Comparison of ENCODE assay signal across 10 mouse cellular contexts in the genomic region with DNA sequence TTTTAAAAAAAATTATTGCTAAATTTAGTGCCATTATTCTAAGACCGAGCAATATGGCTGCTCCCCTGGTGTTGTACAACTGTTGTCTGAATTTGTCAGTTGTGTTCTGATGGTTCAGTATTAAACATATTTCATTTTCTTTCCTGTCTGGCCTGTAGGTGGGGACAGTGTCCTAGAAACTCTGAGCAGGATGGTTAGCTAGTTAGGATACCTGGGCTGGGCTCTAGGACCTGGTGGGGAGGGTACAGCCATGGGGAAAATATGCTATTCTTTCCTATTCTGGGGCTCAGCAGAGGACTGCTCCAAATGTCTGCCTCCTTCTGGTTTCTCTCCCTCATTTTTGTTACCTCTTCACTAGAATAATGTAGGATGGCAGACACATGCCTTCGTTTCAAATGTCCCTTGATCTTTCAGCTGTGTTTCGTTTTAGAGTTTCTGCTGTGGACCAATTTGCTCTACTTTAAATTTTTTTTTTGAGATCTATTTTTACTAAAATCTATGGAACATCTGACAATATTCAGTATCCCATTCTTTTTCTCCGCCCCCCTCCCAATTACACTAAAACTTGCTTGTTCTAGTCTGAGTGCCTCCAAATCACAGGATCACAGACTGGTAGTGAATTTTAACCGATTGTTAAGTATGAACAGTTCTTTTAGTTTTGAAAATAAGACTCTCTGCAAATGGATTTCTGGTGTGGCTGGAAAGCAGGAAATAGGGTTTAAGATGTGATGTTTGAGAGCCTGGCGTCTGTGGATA.
DNase-seq lines count a peak whose midpoint lies in the region; ATAC-seq lines count a peak whose summit lies in the region.
"Had no signal": no experiment of that assay in that cellular context is flagged by ENCODE, and none has a peak within 500 bp of the region (broad histone marks: within the 10 kb centered on the region; RNA-seq: fewer than 3 reads in every experiment).

No protein-coding gene starts in this region.

- H3K4me1 ChIP-seq in forebrain, embryonic 12.5 days: no peaks in the 10 kb centered on the region
- H3K4me1 ChIP-seq in forebrain, embryonic 10.5 days: no peaks in the 10 kb centered on the region
- H3K4me1 ChIP-seq in forebrain, embryonic 14.5 days (ENCODE audit: control insufficient read depth, insufficient read depth, low read length): no peaks in the 10 kb centered on the region
- H3K4me1 ChIP-seq in heart, embryonic 11.5 days (ENCODE audit: control insufficient read depth, insufficient read depth, low read length): no peaks in the 10 kb centered on the region

- intact Hi-C loops in left cerebral cortex, postnatal 10 days (cut with DNase I): no loop called here

- H3K36me3 ChIP-seq in forebrain, embryonic 12.5 days (replicated peaks): no peaks in the 10 kb centered on the region
- no peaks in the 10 kb centered on the region for H3K36me3 ChIP-seq in forebrain, embryonic 10.5 days (replicated peaks)
- no peaks in the 10 kb centered on the region for H3K36me3 ChIP-seq in forebrain, embryonic 14.5 days (ENCODE audit: control insufficient read depth, insufficient read depth, low read length)
- no peaks in the 10 kb centered on the region for H3K36me3 ChIP-seq in heart, embryonic 11.5 days (ENCODE audit: control insufficient read depth, insufficient read depth, low read length)

- H3K4me3 ChIP-seq in forebrain, embryonic 12.5 days (replicated peaks): no peak overlapping the region
- H3K4me3 ChIP-seq in forebrain, embryonic 10.5 days: no peak overlapping the region
- H3K4me3 ChIP-seq in forebrain, embryonic 14.5 days (ENCODE audit: low read depth, low read length): no peak overlapping the region
- H3K4me3 ChIP-seq in heart, embryonic 11.5 days (ENCODE audit: low read depth, low read length): no peak overlapping the region

- H3K9me3 ChIP-seq in forebrain, embryonic 12.5 days: no peaks in the 10 kb centered on the region
- H3K9me3 ChIP-seq in forebrain, embryonic 10.5 days: no peaks in the 10 kb centered on the region
- no peaks in the 10 kb centered on the region for H3K9me3 ChIP-seq in forebrain, embryonic 14.5 days (replicated peaks; ENCODE audit: control insufficient read depth, low read length)
- no peaks in the 10 kb centered on the region for H3K9me3 ChIP-seq in heart, embryonic 11.5 days (replicated peaks; ENCODE audit: control insufficient read depth, low read length)

- ATAC-seq in forebrain, embryonic 12.5 days (ENCODE audit: low FRiP score): 0 out of 2 replicates have a peak, but pooled peaks have one; percentile 36
- peak; percentile 55; the same call in 1 of the 2 replicates for ATAC-seq in forebrain, embryonic 14.5 days
- no peak for ATAC-seq in heart, embryonic 11.5 days (replicated peaks; ENCODE audit: insufficient number of reproducible peaks, low FRiP score, low TSS enrichment)

- no peaks in the 10 kb centered on the region for H3K27me3 ChIP-seq in forebrain, embryonic 12.5 days
- no peaks in the 10 kb centered on the region for H3K27me3 ChIP-seq in forebrain, embryonic 10.5 days (ENCODE audit: poor library complexity, severe bottlenecking)
- H3K27me3 ChIP-seq in forebrain, embryonic 14.5 days (replicated peaks; ENCODE audit: control insufficient read depth, insufficient read depth, low read length): no peaks in the 10 kb centered on the region
- no peaks in the 10 kb centered on the region for H3K27me3 ChIP-seq in heart, embryonic 11.5 days (ENCODE audit: control insufficient read depth, insufficient read depth, low read length)
- H3K27me3 ChIP-seq: CH12.LX had no signal

- 88% methylated on average over 6 of the region's 6 CpGs for WGBS in forebrain, embryonic 12.5 days
- WGBS in forebrain, embryonic 10.5 days: 90% methylated on average over 6 of the region's 6 CpGs
- WGBS in forebrain, embryonic 14.5 days: 85% methylated on average over 6 of the region's 6 CpGs
- WGBS in heart, embryonic 11.5 days (ENCODE audit: insufficient replicate concordance): 81% methylated on average over 6 of the region's 6 CpGs

- no peak overlapping the region for H3K4me2 ChIP-seq in forebrain, embryonic 12.5 days
- no peak overlapping the region for H3K4me2 ChIP-seq in forebrain, embryonic 14.5 days (ENCODE audit: low read length)
- no peak overlapping the region for H3K4me2 ChIP-seq in heart, embryonic 11.5 days

- no peak overlapping the region for H3K27ac ChIP-seq in forebrain, embryonic 12.5 days
- H3K27ac ChIP-seq in forebrain, embryonic 10.5 days: no peak overlapping the region
- H3K27ac ChIP-seq in forebrain, embryonic 14.5 days (ENCODE audit: low read depth, low read length): no peak overlapping the region
- H3K27ac ChIP-seq in heart, embryonic 11.5 days (ENCODE audit: low read depth, low read length): no peak overlapping the region
- H3K27ac ChIP-seq: macrophage had no signal

- DNase-seq in forebrain, embryonic 10.5 days (ENCODE audit: extremely low spot score, low spot score): no peak
- DNase-seq in left cerebral cortex, adult 11 months (ENCODE audit: low spot score): peak; percentile 1
- DNase-seq in left cerebral cortex, postnatal 10 days (ENCODE audit: extremely low spot score in 1 of 2, low spot score in 2 of 2): no peak
- DNase-seq in forebrain, embryonic 14.5 days (ENCODE audit: low spot score): peak; percentile 55
- DNase-seq in retina, embryonic 14.5 days (ENCODE audit: low spot score): peak; percentile 22
- no peak for DNase-seq in urinary bladder, postnatal 4 days (ENCODE audit: low spot score in 2 of 2)

- H3K9ac ChIP-seq in forebrain, embryonic 12.5 days: no peak overlapping the region
- no peak overlapping the region for H3K9ac ChIP-seq in forebrain, embryonic 14.5 days (ENCODE audit: low read length)
- no peak overlapping the region for H3K9ac ChIP-seq in heart, embryonic 11.5 days (ENCODE audit: low read depth, low read length)

Comparison
In these comparisons a context has a peak if more than half of its experiments do, and no peak if none do; other contexts are left out.
1. DNase-seq: peak in left cerebral cortex, adult 11 months (single experiment), forebrain, embryonic 14.5 days (single experiment) and retina, embryonic 14.5 days (single experiment); none in forebrain, embryonic 10.5 days (single experiment), left cerebral cortex, postnatal 10 days (0 of 2) and urinary bladder, postnatal 4 days (0 of 2).